Mouse (Mus musculus): ENCODE results near the gene Tmc3. TPM values are rescaled to one million over a fixed set of nuclear protein-coding genes. Genes with fewer than 3 reads are reported as not detected.

Tmc3 gene
- polyA plus RNA-seq, 2 experiments, result 0.96 to 1.5 TPM

- H3K27ac ChIP-seq (replicated peaks; ENCODE audit: low read depth, low read length), result no peak overlapping the region
- ATAC-seq (ENCODE audit: low FRiP score, low read depth) (no peak), DNase-seq (ENCODE audit: low spot score) (no peak)
- TF ChIP-seq POLR2A (IDR thresholded peaks at IDR 0.05; ENCODE audit: borderline replicate concordance, extremely low read depth, insufficient read depth, insufficient read length), result no peak
- H3K4me1 ChIP-seq (ENCODE audit: control insufficient read depth, insufficient read depth, low read length), result no peaks in the 10 kb centered on the region
- no peaks in the 10 kb centered on the region for H3K36me3 ChIP-seq (ENCODE audit: control insufficient read depth, insufficient read depth, low read length)
- no peak overlapping the region for H3K9ac ChIP-seq (ENCODE audit: low read depth, low read length, severe bottlenecking)
- H3K9me3 ChIP-seq (ENCODE audit: control insufficient read depth, low read length), result no peaks in the 10 kb centered on the region
- no peak overlapping the region for H3K4me2 ChIP-seq (replicated peaks; ENCODE audit: low read depth, low read length, severe bottlenecking)
- H3K4me3 ChIP-seq (replicated peaks; ENCODE audit: low read length), result no peak overlapping the region
- 86% methylated on average over 6 of the region's 6 CpGs for WGBS
- no peaks in the 10 kb centered on the region for H3K27me3 ChIP-seq (ENCODE audit: control insufficient read depth, insufficient read depth, low read length)
These were observed 86.8 kb downstream of the Tmc3 start for GRCm38 (mm10) chr7:83671573-83671972.

Other genes with a start within 250 kb of the Tmc3 start
- gene Stard5, start 47.0 kb downstream of the Tmc3 start, polyA plus RNA-seq (2012; rRNA removed), result 18.5 and 20.0 TPM in 2 replicates
- 21.6 and 23.7 TPM in 2 replicates for gene Stard5, start 47.0 kb downstream of the Tmc3 start, polyA plus RNA-seq (2014; fragmentation: Nextera tagmentation; extraction: Ambion mirVana)
- 6.6 and 6.8 TPM in 2 replicates for gene Il16, start 160.8 kb downstream of the Tmc3 start, polyA plus RNA-seq (2012; rRNA removed)
- 5.8 and 7.6 TPM in 2 replicates for gene Il16, start 160.8 kb downstream of the Tmc3 start, polyA plus RNA-seq (2014; fragmentation: Nextera tagmentation; extraction: Ambion mirVana)
- gene Cfap161, start 210.0 kb downstream of the Tmc3 start, polyA plus RNA-seq (2012; rRNA removed), result 0.54 and 0.82 TPM in 2 replicates
- 0.28 and 0.29 TPM in 2 replicates for gene Cfap161, start 210.0 kb downstream of the Tmc3 start, polyA plus RNA-seq (2014; fragmentation: Nextera tagmentation; extraction: Ambion mirVana)

Measured in limb, embryonic 14.5 days (tissue).